Mouse (Mus musculus) midbrain, embryonic 13.5 days (tissue): ENCODE data around the gene Mpp2. TPM values are rescaled to one million over a fixed set of nuclear protein-coding genes. Genes with fewer than 3 reads are reported as not detected.

Experiments used
- ATAC-seq: fragments of 200-750 bp; cut with Nextera tagmentation; 2 replicates; pipeline ENCODE4 v1.8.0; 2017; ENCODE audit warnings: mild to moderate bottlenecking, moderate TSS enrichment, moderate library complexity
- H3K27ac ChIP-seq: fragments of 300-500 bp; sonication (generic); 2 replicates; pipeline ENCODE4 v1.5.1; 2015; ENCODE audit warnings: inconsistent platforms, mild to moderate bottlenecking, moderate library complexity
- H3K27me3 ChIP-seq: fragments of 300-500 bp; sonication (generic); 2 replicates; pipeline ENCODE4 v1.6.1; 2015; ENCODE audit warnings: mild to moderate bottlenecking, inconsistent platforms
- H3K36me3 ChIP-seq: fragments of 300-500 bp; sonication (generic); 2 replicates; pipeline ENCODE4 v1.6.1; 2015; ENCODE audit warnings: mild to moderate bottlenecking, inconsistent platforms
- H3K4me1 ChIP-seq: fragments of 300-500 bp; sonication (generic); replicated peaks from 2 replicates; pipeline ENCODE4 v1.6.1; 2015; ENCODE audit warnings: inconsistent platforms
- H3K4me2 ChIP-seq: fragments of 300-500 bp; sonication (generic); replicated peaks from 2 replicates; pipeline ENCODE4 v1.6.1; 2015; ENCODE audit warnings: moderate library complexity, mild to moderate bottlenecking, inconsistent platforms
- H3K4me3 ChIP-seq: fragments of 300-500 bp; sonication (generic); replicated peaks from 2 replicates; pipeline ENCODE4 v1.5.1; 2015; ENCODE audit warnings: mild to moderate bottlenecking, inconsistent platforms
- H3K9ac ChIP-seq: fragments of 300-500 bp; sonication (generic); replicated peaks from 2 replicates; pipeline ENCODE4 v1.6.1; 2015; ENCODE audit warnings: mild to moderate bottlenecking, inconsistent platforms
- H3K9me3 ChIP-seq: fragments of 300-500 bp; sonication (generic); 2 replicates; pipeline ENCODE4 v1.6.1; 2016; ENCODE audit warnings: mild to moderate bottlenecking, inconsistent platforms
- WGBS: fragments of 180-500 bp; shearing (Covaris S2); methylation state at CpG from one replicate; pipeline ENCODE4 v1.1.7; 2015; 5-methylcytosine and 5-hydroxymethylcytosine counted together
- polyA plus RNA-seq: library from polyadenylated mRNA; unstranded; fragments of >200 nt; fragmentation: Nextera tagmentation; extraction: Ambion mirVana; gene quantifications from 2 replicates; pipeline ENCODE4 v1.2.1, GENCODE M21; 2015

The Mpp2 gene
- polyA plus RNA-seq, 1 experiment from 2014 or later, result 26.7 TPM

- peaks cover 31% of the 10 kb centered on the region for H3K4me1 ChIP-seq
- no peak overlapping the region for H3K9ac ChIP-seq
- H3K4me3 ChIP-seq, result no peak overlapping the region
- WGBS, result 38% methylated on average over 7 of the region's 7 CpGs
- H3K36me3 ChIP-seq, result no peaks in the 10 kb centered on the region
- no peak for ATAC-seq
- H3K27me3 ChIP-seq, result 0 out of 2 replicates have a peak, but pooled peaks cover 4% of the 10 kb centered on the region
- no peaks in the 10 kb centered on the region for H3K9me3 ChIP-seq
- H3K4me2 ChIP-seq, result no peak overlapping the region
- H3K27ac ChIP-seq, result no peak overlapping the region
Measured at GRCm38 (mm10) chr11:102029966-102030365, 58.3 kb downstream of the Mpp2 start.

GRCm38 (mm10) chr11:102029304-102029703 lies 59.0 kb downstream of the Mpp2 start:
- 0 out of 2 replicates have a peak, but pooled peaks cover 4% of the 10 kb centered on the region for H3K36me3 ChIP-seq
- H3K9me3 ChIP-seq, result no peaks in the 10 kb centered on the region
- 0 out of 2 replicates have a peak, but pooled peaks cover 4% of the 10 kb centered on the region for H3K27me3 ChIP-seq
- no peak overlapping the region for H3K4me2 ChIP-seq
- H3K4me1 ChIP-seq, result peaks cover 37% of the 10 kb centered on the region
- no peak overlapping the region for H3K9ac ChIP-seq
- 88% methylated on average over 4 of the region's 4 CpGs for WGBS
- no peak overlapping the region for H3K27ac ChIP-seq
- ATAC-seq, result no peak
- no peak overlapping the region for H3K4me3 ChIP-seq

GRCm38 (mm10) chr11:102028087-102028816 lies 60.1 kb downstream of the Mpp2 start, which contains the start of gene Mpp3:
TSS of gene Mpp3 (minus strand) at chr11:102028461.
- Histone ChIP-seq H3K4me2 (peak within 1 kb of the TSS; percentile 76), H3K27me3 (0 out of 2 replicates have a peak, but pooled peaks cover 4% of the 10 kb centered on the region), H3K9ac (peak within 1 kb of the TSS; percentile 82), H3K4me1 (peaks cover 47% of the 10 kb centered on the region), H3K27ac (peak within 1 kb of the TSS; percentile 93), H3K9me3 (no peaks in the 10 kb centered on the region), H3K4me3 (peak within 1 kb of the TSS; percentile 68), H3K36me3 (peaks cover 8% of the 10 kb centered on the region; the same call in 1 of the 2 replicates)
- no peak for ATAC-seq
- 77% methylated on average over 6 of the region's 6 CpGs for WGBS

GRCm38 (mm10) chr11:102027361-102028017 lies 60.8 kb downstream of the Mpp2 start:
- Histone ChIP-seq H3K27ac (peak overlapping the region; percentile 93), H3K27me3 (0 out of 2 replicates have a peak, but pooled peaks cover 4% of the 10 kb centered on the region), H3K4me2 (peak overlapping the region; percentile 76), H3K36me3 (peaks cover 10% of the 10 kb centered on the region), H3K9me3 (no peaks in the 10 kb centered on the region), H3K4me3 (peak overlapping the region; percentile 68), H3K4me1 (peaks cover 47% of the 10 kb centered on the region), H3K9ac (peak overlapping the region; percentile 82)
- ATAC-seq, result peak; percentile 65
- 1% methylated on average over 12 of the region's 12 CpGs for WGBS

GRCm38 (mm10) chr11:102026694-102027360 lies 61.5 kb downstream of the Mpp2 start:
- Histone ChIP-seq H3K4me1 (peaks cover 47% of the 10 kb centered on the region), H3K4me3 (peak overlapping the region; percentile 68), H3K4me2 (peak overlapping the region; percentile 76), H3K27me3 (0 out of 2 replicates have a peak, but pooled peaks cover 4% of the 10 kb centered on the region), H3K9me3 (no peaks in the 10 kb centered on the region), H3K27ac (peak overlapping the region; percentile 93), H3K36me3 (peaks cover 12% of the 10 kb centered on the region), H3K9ac (peak overlapping the region; percentile 82)
- peak; percentile 91 for ATAC-seq
- WGBS, result under 1% methylated on average over 61 of the region's 73 CpGs

GRCm38 (mm10) chr11:102025991-102026660 lies 62.2 kb downstream of the Mpp2 start:
- peaks cover 12% of the 10 kb centered on the region for H3K36me3 ChIP-seq
- H3K9ac ChIP-seq, result peak overlapping the region; percentile 82
- 3% methylated on average over 22 of the region's 23 CpGs for WGBS
- peak overlapping the region; percentile 76 for H3K4me2 ChIP-seq
- peak overlapping the region; percentile 93 for H3K27ac ChIP-seq
- peak; percentile 21; the same call in 1 of the 2 replicates for ATAC-seq
- peak overlapping the region; percentile 68 for H3K4me3 ChIP-seq
- H3K27me3 ChIP-seq, result 0 out of 2 replicates have a peak, but pooled peaks cover 3% of the 10 kb centered on the region
- peaks cover 47% of the 10 kb centered on the region for H3K4me1 ChIP-seq
- no peaks in the 10 kb centered on the region for H3K9me3 ChIP-seq

GRCm38 (mm10) chr11:102025354-102025753 lies 63.0 kb downstream of the Mpp2 start:
- ATAC-seq, result no peak
- WGBS, result 35% methylated on average over 7 of the region's 7 CpGs
- H3K27ac ChIP-seq, result peak overlapping the region; percentile 25; the same call in 1 of the 2 replicates
- peaks cover 47% of the 10 kb centered on the region for H3K4me1 ChIP-seq
- H3K36me3 ChIP-seq, result peaks cover 14% of the 10 kb centered on the region
- no peaks in the 10 kb centered on the region for H3K9me3 ChIP-seq
- peak overlapping the region; percentile 68 for H3K4me3 ChIP-seq
- no peaks in the 10 kb centered on the region for H3K27me3 ChIP-seq
- H3K4me2 ChIP-seq, result peak overlapping the region; percentile 76
- peak overlapping the region; percentile 46; the same call in 1 of the 2 replicates for H3K9ac ChIP-seq

GRCm38 (mm10) chr11:102024875-102025274 lies 63.4 kb downstream of the Mpp2 start:
- peaks cover 19% of the 10 kb centered on the region for H3K36me3 ChIP-seq
- H3K4me1 ChIP-seq, result peaks cover 45% of the 10 kb centered on the region
- peak overlapping the region; percentile 46; the same call in 1 of the 2 replicates for H3K9ac ChIP-seq
- H3K27ac ChIP-seq, result no peak overlapping the region
- peak overlapping the region; percentile 76 for H3K4me2 ChIP-seq
- WGBS, result 82% methylated on average over 4 of the region's 4 CpGs
- H3K27me3 ChIP-seq, result no peaks in the 10 kb centered on the region
- no peak for ATAC-seq
- H3K9me3 ChIP-seq, result no peaks in the 10 kb centered on the region
- peak overlapping the region; percentile 68; the same call in 1 of the 2 replicates for H3K4me3 ChIP-seq

- Histone ChIP-seq H3K9me3 (no peaks in the 10 kb centered on the region), H3K4me2 (no peak overlapping the region; the same call in 1 of the 2 replicates), H3K9ac (peak overlapping the region; percentile 19), H3K27ac (0 out of 2 replicates have a peak overlapping the region, but pooled peaks have one; percentile 9), H3K36me3 (peaks cover 23% of the 10 kb centered on the region), H3K4me3 (0 out of 2 replicates have a peak overlapping the region, but pooled peaks have one; percentile 68), H3K4me1 (peaks cover 48% of the 10 kb centered on the region), H3K27me3 (no peaks in the 10 kb centered on the region)
- no peak for ATAC-seq
- WGBS, result 89% methylated on average over 6 of the region's 6 CpGs
Measured at GRCm38 (mm10) chr11:102024084-102024758, 64.1 kb downstream of the Mpp2 start.

GRCm38 (mm10) chr11:102023406-102023805 lies 64.9 kb downstream of the Mpp2 start:
- whole genome bisulfite sequencing, result 78% methylated on average over 13 of the region's 13 CpGs
- no peak overlapping the region for H3K4me2 ChIP-seq
- H3K9ac ChIP-seq, result 0 out of 2 replicates have a peak overlapping the region, but pooled peaks have one; percentile 28
- peaks cover 29% of the 10 kb centered on the region for H3K36me3 ChIP-seq
- H3K9me3 ChIP-seq, result no peaks in the 10 kb centered on the region
- no peak for ATAC-seq
- H3K27me3 ChIP-seq, result no peaks in the 10 kb centered on the region
- no peak overlapping the region for H3K4me3 ChIP-seq
- H3K4me1 ChIP-seq, result peaks cover 47% of the 10 kb centered on the region
- no peak overlapping the region for H3K27ac ChIP-seq
